Mouse (Mus musculus) frontal cortex, postnatal 25 days (tissue): ENCODE measurements around the gene Rpl9-ps6.
"Not testable (repeated sequence)": the region's sequence is repeated elsewhere in the genome, so short reads cannot be mapped to it uniquely, and the experiment has no call there.

Source experiments
- DNase-seq, 2 experiments: peaks; one replicate each; pipeline ENCODE4 v3.0.0; 2022; ENCODE audit warnings: low spot score in 2 of 2

Rpl9-ps6 gene

GRCm38 (mm10) chr19:32481511-32481910 is 15.1 kb upstream of the Rpl9-ps6 start:
- no peak for DNase-seq

GRCm38 (mm10) chr19:32480791-32481442 is 14.5 kb upstream of the Rpl9-ps6 start:
- no peak for DNase-seq

GRCm38 (mm10) chr19:32480255-32480654 is 13.9 kb upstream of the Rpl9-ps6 start:
- DNase-seq, result no peak

- no peak for DNase-seq
Measured at GRCm38 (mm10) chr19:32476712-32477052, 10.3 kb upstream of the Rpl9-ps6 start.

- DNase-seq, result no peak
Measured at GRCm38 (mm10) chr19:32476016-32476711, 9.8 kb upstream of the Rpl9-ps6 start.

GRCm38 (mm10) chr19:32470570-32471263 is 4.3 kb upstream of the Rpl9-ps6 start:
- no peak for DNase-seq

GRCm38 (mm10) chr19:32470059-32470497 is 3.7 kb upstream of the Rpl9-ps6 start:
- peak in 1 of 2 experiments; percentile 24 for DNase-seq

- DNase-seq, result no peak
Measured at GRCm38 (mm10) chr19:32467325-32467724, 947 bp upstream of the Rpl9-ps6 start.

- DNase-seq, result no peak
Measured at GRCm38 (mm10) chr19:32465228-32465627, 1.1 kb downstream of the Rpl9-ps6 start.

- no peak for DNase-seq
Measured at GRCm38 (mm10) chr19:32463037-32463436, 3.3 kb downstream of the Rpl9-ps6 start.

GRCm38 (mm10) chr19:32457631-32458030 is 8.7 kb downstream of the Rpl9-ps6 start:
- DNase-seq, result not testable (repeated sequence)

GRCm38 (mm10) chr19:32456744-32457143 is 9.6 kb downstream of the Rpl9-ps6 start:
- DNase-seq, result no peak

- no peak for DNase-seq
Measured at GRCm38 (mm10) chr19:32452231-32452630, 14.1 kb downstream of the Rpl9-ps6 start.

GRCm38 (mm10) chr19:32448931-32449330 is 17.4 kb downstream of the Rpl9-ps6 start:
- DNase-seq, result no peak

- DNase-seq, result no peak
Measured at GRCm38 (mm10) chr19:32441568-32441967, 24.8 kb downstream of the Rpl9-ps6 start.

GRCm38 (mm10) chr19:32439356-32439755 is 27.0 kb downstream of the Rpl9-ps6 start:
- DNase-seq, result no peak

GRCm38 (mm10) chr19:32425856-32426255 is 40.5 kb downstream of the Rpl9-ps6 start:
- no peak for DNase-seq

GRCm38 (mm10) chr19:32424706-32425105 is 41.7 kb downstream of the Rpl9-ps6 start:
- DNase-seq, result no peak

GRCm38 (mm10) chr19:32419069-32419468 is 47.3 kb downstream of the Rpl9-ps6 start:
- DNase-seq, result no peak

GRCm38 (mm10) chr19:32416692-32417317 is 49.6 kb downstream of the Rpl9-ps6 start:
- no peak for DNase-seq
